Mouse (Mus musculus) MEL (cell line): ENCODE results near the gene Klhl26.

Experiments
- CHD2 ChIP-seq: IDR thresholded peaks from 2 replicates; pipeline ENCODE4 v1.6.1; 2011; ENCODE audit warnings: low read length, improper control_type of control experiment
- CTCF ChIP-seq, 3 experiments: IDR thresholded peaks in 2 of 3; conservative IDR thresholded peaks in 1 of 3; 2 replicates each; pipeline ENCODE4 v1.5.1; 2011 to 2012; ENCODE audit warnings: low read length in 3 of 3, low read depth in 2 of 3, mild to moderate bottlenecking in 2 of 3, improper control_type of control experiment in 1 of 3, inconsistent platforms in 1 of 3, mixed read lengths in 1 of 3, moderate library complexity in 1 of 3; ENCODE audit not compliant: control insufficient read depth in 1 of 3, insufficient read depth in 1 of 3, poor library complexity in 1 of 3, severe bottlenecking in 1 of 3
- E2F4 ChIP-seq: IDR thresholded peaks from 2 replicates; pipeline ENCODE4 v1.6.1; 2011; ENCODE audit warnings: low read depth, low read length, improper control_type of control experiment, borderline replicate concordance
- EP300 ChIP-seq, 2 experiments: IDR thresholded peaks; 2 replicates each; pipeline ENCODE4 v1.6.1; 2011; ENCODE audit warnings: improper control_type of control experiment in 2 of 2, low read length in 2 of 2, low read depth in 1 of 2, mild to moderate bottlenecking in 1 of 2
- GATA1 ChIP-seq: IDR thresholded peaks from 2 replicates; pipeline ENCODE4 v1.6.1; 2011; ENCODE audit warnings: low read depth, low read length, improper control_type of control experiment
- KAT2A ChIP-seq: conservative IDR thresholded peaks from 2 replicates; pipeline ENCODE4 v1.6.1; 2012; ENCODE audit warnings: low read depth, low read length, improper control_type of control experiment, inconsistent platforms
- MAX ChIP-seq: IDR thresholded peaks from 2 replicates; pipeline ENCODE4 v1.6.1; 2011; ENCODE audit warnings: low read length, improper control_type of control experiment
- MAZ ChIP-seq: IDR thresholded peaks from 2 replicates; pipeline ENCODE4 v1.6.1; 2012; ENCODE audit warnings: low read depth, mild to moderate bottlenecking, inconsistent platforms, low read length, improper control_type of control experiment
- NRF1 ChIP-seq: IDR thresholded peaks from 2 replicates; pipeline ENCODE4 v1.6.1; 2014; ENCODE audit warnings: low read depth, mild to moderate bottlenecking, inconsistent platforms, low read length, improper control_type of control experiment, moderate library complexity; ENCODE audit not compliant: poor library complexity, insufficient read depth, severe bottlenecking
- POLR2A ChIP-seq, 2 experiments: IDR thresholded peaks; 2 replicates each; pipeline ENCODE4 v1.6.1; 2011 to 2012; ENCODE audit warnings: low read length in 2 of 2, mild to moderate bottlenecking in 2 of 2, control low read depth in 1 of 2, improper control_type of control experiment in 1 of 2, low read depth in 1 of 2, moderate library complexity in 1 of 2; ENCODE audit not compliant: control insufficient read depth in 1 of 2, insufficient read depth in 1 of 2, poor library complexity in 1 of 2
- POLR2AphosphoS2 ChIP-seq: IDR thresholded peaks from 2 replicates; pipeline ENCODE4 v1.6.1; 2011; ENCODE audit warnings: low read length, improper control_type of control experiment
- SIN3A ChIP-seq: IDR thresholded peaks from 2 replicates; pipeline ENCODE4 v1.6.1; 2012; ENCODE audit warnings: low read length, improper control_type of control experiment, inconsistent platforms
- TCF12 ChIP-seq: IDR thresholded peaks from 2 replicates; pipeline ENCODE4 v1.6.1; 2014; ENCODE audit warnings: low read depth, mild to moderate bottlenecking, inconsistent platforms, low read length, improper control_type of control experiment, moderate library complexity
- ZMIZ1 ChIP-seq: IDR thresholded peaks from 2 replicates; pipeline ENCODE4 v1.6.1; 2012; ENCODE audit warnings: low read depth, mild to moderate bottlenecking, inconsistent platforms, low read length, improper control_type of control experiment, moderate library complexity

DNA sequence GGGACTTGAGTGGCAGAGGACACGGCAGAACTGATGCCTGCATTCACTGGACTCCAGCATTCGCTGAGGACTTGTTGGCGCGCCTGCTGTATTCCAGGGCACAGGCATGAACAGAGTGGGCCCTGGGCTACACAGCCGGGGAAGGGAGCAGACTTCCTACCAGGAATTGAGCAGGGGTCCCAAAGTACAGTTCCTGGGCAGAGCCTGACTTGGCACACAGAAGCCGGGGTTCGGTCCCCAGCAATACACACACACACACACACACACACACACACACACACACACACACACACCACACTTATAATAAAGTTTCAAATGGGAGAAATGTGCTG lies 37.0 kb downstream of the Klhl26 start:
- no peak for TF ChIP-seq MAX
- TF ChIP-seq CTCF (IDR thresholded peaks at IDR 0.05 in 2 of 3, conservative IDR thresholded peaks at IDR 0.05 in 1 of 3; ENCODE audit: control insufficient read depth in 1 of 3, insufficient read depth in 1 of 3, low read depth in 2 of 3, low read length in 3 of 3, poor library complexity in 1 of 3, severe bottlenecking in 1 of 3): no peak
- TF ChIP-seq SIN3A: peak; percentile 11
- TF ChIP-seq TCF12: no peak
- TF ChIP-seq GATA1: no peak
- TF ChIP-seq POLR2A (IDR thresholded peaks at IDR 0.05; ENCODE audit: control insufficient read depth in 1 of 2, insufficient read depth in 1 of 2, low read depth in 1 of 2, low read length in 2 of 2, poor library complexity in 1 of 2): peak; percentile 83 to 95; a peak in 3 of 4 replicates
- TF ChIP-seq NRF1: no peak
- no peak for TF ChIP-seq KAT2A
- TF ChIP-seq EP300 (IDR thresholded peaks at IDR 0.05; ENCODE audit: low read depth in 1 of 2, low read length in 2 of 2): no peak
- peak; percentile 86 for TF ChIP-seq ZMIZ1
- TF ChIP-seq CHD2: no peak
- TF ChIP-seq MAZ: no peak
- no peak; the same call in none of the 2 replicates for TF ChIP-seq POLR2AphosphoS2
- no peak for TF ChIP-seq E2F4
